Mouse (Mus musculus) small intestine, adult 2 months (tissue): ENCODE data around the gene Fyb2.

Experiments
- CTCF ChIP-seq: fragments of 200-500 bp; IDR thresholded peaks from 2 replicates; pipeline ENCODE4 v1.5.1; 2012; ENCODE audit warnings: low read depth, mild to moderate bottlenecking, control low read depth, inconsistent platforms, low read length, moderate library complexity, mixed read lengths; ENCODE audit not compliant: insufficient replicate concordance, insufficient read length; ENCODE audit errors: extremely low read depth
- POLR2A ChIP-seq: fragments of 200-500 bp; IDR thresholded peaks from 2 replicates; pipeline ENCODE4 v1.6.1; 2012; ENCODE audit warnings: low read depth, mild to moderate bottlenecking, control low read depth, inconsistent platforms, low read length, moderate library complexity

DNA sequence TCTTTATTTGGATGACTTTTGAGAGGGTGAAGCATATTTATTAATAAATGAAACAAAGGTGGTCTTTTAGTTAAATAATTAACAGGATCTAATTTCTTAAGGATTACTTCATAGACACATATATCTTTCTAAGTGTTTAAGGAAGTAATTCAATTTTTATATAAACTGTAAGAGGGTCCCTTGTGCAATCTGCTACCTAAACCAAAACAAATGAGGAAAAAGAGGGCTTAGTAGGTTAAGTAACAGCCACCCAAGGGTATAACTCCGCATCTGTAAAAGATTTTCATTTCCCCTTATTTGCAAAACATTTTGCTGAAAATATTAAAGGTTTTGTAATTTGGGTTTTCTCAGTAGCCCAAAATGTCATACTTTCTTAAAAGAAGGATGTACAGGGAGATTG, 48.9 kb upstream of the Fyb2 start:
- TF ChIP-seq POLR2A (no peak), CTCF (no peak)
